Mouse (Mus musculus): ENCODE measurements at regions not wholly inside any gene's neighbourhood (a gene's known extent, or its start where the extent isn't known, plus 50 kb on each side); places are given as distances from the start of the nearest gene placed in this dataset.

DNA sequence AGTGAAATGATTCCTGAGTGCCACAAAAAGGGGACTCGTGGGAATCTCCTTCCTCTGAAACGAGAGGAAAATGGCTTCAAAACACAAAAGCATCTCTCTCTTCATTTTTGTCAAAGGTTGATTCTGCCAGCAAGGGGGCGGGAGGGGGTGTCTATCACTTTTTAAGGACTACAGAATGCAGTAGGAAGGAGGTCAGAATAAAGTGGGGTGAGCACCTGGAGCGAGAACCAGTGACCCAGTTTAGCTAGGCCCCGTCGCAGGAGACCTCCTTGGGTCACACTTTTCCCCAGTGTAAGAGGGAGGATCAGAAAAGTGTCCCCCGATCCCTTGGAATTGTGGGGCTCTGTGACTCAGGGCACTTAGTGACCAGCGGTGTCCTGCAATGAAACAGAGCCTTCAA, 133.1 kb downstream of the Tgfb2 start:
- no peak for DNase-seq

DNA sequence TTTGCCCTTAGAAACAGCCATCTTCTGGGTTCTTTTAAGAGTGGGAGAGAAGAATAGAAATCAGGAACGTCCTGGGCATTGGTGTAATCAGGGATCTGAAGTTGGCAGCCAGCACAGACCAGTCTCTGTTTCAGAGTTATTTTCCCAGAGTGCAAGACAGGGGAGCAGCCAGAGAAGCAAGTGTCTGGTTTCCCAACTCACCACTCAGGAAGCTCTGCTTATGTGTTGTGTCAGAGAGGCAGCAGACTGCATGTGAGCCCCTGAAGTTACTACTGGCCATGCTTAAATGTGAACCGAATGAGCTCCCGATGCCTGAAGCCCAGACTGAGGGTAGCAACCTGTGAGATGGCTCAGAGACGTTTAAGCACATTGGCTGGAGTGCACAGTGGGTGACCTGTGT, 133.7 kb downstream of the Tgfb2 start:
- no peak for DNase-seq

DNA sequence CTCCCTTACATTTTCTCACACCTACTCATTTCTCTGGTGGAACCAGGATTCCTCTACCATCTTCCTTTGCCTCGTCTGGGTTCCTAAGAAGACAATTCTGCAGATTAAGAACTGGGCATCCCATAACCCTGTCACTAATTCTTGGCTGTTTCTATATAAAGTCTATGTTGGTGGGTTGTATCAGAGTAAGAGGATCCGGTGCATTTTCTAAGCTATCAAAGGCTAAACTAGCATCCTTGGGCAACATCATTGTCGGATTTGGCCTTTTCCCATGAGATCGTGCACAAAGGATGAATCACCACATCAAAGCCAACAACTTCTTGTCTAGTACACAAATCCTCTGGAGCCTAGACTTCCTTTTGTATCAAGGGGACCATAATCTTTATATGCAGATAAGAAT, 137.3 kb downstream of the Tgfb2 start:
- DNase-seq: no peak

DNA sequence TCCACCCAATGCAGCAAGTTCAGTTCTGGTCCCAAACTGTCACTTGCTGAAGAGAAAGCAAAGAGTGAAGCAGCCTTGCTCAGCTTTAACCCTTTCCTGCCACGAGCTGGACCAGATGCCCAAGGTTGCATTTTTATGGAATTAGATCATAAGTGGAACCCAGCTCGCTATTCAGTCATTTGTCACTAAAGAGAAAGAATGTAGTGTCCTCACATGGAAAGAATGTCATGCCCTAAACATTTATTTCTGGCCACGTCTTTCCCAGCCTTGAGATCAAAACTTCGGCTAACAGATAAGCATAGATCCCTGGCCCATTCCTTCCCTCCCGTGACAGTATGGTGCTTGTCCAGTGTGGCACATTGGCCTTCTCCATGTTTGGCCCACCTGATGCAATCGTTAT, 137.7 kb downstream of the Tgfb2 start:
- DNase-seq: no peak

DNA sequence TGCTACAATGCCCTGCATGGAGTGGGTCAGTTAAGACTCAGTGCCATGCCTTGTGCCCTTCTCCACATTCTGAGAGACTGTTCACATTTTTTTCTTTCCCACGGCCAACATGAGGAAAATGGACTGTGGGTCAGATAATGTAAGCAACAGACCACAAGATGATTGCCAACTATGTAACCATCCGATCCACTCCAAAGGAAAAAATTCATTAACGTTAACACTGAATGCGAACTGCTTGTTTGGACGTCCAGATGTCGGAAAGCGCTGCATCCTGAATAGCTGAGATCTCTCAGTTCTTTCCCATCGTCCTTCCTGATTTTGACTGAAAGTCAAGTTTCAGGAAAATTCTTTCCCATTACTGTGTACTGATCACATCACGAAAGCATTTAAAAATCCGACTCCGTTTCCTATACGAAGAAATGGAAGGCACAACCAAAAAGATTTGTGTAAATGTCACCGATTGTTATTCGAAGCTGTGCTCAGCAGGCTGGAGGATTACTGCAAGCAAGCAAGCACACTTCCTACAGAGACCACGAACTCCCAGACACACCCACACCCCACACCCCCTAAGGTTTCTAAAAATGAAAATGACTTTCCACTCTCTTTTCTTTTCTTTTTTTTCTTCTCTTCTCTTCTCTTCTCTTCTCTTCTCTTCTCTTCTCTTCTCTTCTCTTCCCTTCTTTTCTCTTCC, 138.5 kb downstream of the Tgfb2 start:
- no peak for DNase-seq

DNA sequence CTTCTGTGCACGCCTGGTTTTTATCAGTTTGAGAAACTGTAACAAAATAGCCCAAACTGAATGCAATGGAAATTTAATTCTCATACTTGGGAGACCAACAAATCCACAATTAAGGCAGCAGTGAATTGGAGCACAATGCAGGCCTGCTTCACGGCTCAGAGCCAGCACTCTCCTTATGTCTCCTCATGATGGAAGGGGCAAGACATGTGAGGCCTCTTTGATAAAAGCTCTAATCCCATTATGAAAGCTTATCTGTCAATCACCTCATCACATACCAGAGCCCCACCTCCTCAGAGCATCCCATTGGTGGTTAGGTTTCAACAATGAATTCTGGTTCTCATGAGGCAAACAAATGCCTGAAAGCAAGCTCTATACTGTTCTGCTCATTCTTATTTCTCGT, 143.8 kb downstream of the Tgfb2 start:
- no peak for DNase-seq

DNA sequence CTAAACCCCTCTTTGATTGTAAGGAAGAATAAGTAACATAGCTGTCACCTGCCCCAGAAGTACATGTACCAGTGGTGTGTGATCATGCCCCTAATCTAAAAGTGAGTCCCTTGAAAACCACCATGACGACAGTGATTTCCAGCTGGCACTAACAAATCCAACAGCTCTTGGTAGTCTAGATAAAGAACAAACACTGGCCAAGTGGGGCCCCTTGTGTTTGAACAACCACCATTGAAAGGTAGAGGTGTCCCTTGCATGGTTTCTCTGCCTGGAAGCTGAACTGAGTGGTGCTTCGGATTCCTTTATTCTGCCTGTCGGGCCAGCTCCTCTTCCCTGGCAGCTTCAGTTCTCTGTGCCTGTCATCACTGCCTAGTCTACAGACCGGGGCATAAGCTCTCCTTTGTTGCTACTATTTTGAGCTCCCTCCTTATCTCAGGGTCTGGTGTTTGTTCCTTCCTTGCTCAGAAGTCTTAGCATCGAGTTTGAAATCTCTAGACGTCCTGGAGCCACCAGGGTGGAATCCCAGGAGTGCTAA, 150.3 kb downstream of the Tgfb2 start:
- DNase-seq: no peak

DNA sequence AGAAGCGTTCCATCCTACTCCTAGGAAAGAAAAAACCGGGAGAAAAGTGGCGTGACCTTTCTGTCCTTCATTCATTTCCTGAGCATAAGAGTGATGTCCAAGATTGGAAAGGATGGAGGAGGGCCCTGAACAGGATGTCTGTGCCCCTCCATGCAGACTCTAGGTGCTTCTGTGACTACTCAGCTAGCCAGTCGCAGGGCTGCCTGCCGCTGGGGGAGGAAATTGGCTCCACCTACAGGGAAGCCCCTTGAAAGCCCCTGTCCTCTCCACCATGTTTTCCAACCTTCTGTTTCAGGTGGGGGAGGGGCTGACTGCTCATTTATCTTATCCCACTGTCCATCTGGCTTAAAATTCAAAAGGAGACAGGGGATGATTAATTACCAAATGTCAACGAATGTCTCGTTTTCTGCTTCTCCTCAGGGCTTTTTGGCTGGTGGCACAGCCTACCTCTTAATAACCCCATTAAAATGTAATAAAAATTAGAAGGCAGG, 151.2 kb downstream of the Tgfb2 start:
- no peak for DNase-seq

DNA sequence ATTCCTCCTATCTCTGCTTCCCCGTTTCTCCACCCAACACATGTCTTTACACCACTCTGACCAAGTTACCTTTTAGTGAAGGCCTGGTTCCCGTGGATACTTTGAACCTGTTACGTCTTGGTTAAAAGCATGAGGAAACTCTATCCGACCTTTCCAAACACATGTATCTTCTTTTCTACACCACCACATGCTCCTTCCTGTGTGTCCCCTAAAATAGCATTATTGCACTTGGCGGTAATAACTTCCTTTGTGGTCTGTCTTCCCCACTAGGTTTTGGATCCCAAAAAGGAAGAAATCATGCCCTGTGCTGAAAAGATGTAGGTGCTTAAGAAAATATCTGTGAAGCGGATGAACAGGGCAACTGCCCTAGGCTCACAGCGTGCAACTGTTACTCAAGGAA, 153.1 kb downstream of the Tgfb2 start:
- no peak for DNase-seq

DNA sequence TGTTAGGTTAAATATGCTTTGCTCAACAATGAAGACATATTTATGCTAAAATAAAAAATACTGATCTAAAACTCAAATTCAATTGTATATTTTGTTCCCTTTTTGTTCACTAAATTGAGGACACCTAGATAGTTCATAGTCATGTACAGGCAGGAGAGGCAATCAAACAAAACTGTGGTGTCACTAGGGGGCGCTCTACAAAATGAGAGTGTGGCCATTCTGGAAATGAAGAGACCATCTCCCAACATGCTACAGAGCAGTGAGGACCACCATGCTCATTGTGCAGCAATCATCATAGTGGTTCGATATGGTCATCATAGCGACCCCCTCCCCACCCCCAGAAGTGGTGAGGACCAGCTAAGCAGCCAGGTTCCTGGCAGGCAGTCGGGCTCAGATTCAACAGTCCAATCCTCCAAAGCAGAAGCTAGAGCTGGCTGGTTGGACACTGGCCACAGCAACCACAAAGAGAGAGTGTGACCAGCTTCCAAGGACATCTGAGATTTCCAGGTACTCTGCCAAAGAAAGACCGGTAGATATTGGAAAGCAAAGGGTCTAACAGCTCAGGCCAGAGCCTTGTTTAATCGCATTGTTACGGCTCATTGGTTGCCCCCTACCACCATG, 155.4 kb downstream of the Tgfb2 start:
- DNase-seq: peak; percentile 8

DNA sequence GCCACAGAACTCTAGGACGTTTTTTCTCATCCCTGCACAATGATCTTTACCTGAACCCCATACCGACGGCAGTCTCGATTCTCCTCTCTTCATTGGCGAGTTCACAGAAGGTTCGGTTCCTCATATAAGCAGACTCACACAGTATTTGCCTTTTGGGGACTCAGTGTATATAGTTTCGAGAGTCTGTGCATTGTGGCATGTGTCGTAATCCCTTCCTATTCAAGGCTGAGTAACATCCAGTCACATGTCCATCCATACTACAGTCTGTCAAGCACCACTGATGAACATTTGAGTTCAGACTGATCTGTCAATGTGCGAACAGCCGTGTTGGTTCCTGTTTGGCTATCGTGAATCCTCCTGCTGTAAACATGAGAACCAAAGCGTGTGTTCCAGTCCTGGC, 156.6 kb downstream of the Tgfb2 start:
- DNase-seq: no peak

DNA sequence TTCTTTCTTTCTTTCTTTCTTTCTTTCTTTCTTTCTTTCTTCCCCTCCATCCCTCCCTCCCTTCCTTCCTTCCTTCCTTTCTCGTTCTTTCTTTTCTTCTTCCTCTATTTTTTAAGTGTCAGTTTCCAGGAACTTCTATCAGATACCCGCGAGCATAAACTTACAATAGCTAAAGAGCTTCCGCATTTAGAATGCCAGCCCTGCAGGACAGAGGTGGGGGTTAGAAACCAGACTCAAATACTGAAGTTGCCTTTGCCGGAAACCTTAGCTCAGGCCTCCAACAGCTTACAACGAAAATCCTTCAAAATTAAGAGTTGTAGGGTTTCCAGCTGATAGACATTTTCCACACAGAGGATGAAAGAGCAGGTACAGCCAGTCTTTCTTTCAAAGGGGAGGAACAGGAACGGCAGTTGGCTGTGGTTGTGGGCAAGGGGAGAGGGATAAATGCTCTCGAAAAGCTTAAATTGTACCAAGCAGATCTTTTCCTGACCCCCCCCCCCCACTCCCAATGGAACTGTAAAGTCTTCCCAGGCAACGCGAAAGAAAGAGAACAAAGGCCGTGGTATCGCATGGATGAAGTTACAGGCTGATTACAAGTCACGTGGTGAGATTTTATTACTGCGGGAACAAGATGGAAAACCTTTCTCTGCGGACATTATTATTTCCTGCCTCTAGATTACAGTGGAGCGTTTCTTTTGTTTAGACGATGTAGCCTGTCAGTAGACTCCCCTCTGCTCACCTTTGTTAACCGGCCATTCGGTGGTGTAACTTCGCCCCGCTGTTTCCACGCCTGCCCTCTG, 159.2 kb downstream of the Tgfb2 start:
- DNase-seq: no peak

DNA sequence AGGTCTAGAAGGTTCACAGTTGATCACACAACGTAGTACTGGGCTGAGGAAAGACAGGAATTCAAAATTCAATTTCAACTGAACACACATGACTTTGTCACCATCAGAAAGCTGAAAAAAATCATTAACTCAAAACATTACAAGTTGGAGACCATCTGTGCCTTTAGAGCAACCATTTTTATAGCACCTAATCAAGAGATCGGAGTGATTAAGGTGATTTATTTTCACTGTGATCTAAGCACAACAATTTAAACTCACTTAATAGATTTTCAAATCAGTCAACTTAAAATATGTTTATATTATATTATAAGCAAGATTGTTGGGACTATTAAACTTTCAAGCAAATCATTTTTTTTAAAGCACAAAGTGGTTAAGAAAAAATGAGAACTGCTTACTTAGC, 165.7 kb downstream of the Tgfb2 start:
- DNase-seq: no peak

DNA sequence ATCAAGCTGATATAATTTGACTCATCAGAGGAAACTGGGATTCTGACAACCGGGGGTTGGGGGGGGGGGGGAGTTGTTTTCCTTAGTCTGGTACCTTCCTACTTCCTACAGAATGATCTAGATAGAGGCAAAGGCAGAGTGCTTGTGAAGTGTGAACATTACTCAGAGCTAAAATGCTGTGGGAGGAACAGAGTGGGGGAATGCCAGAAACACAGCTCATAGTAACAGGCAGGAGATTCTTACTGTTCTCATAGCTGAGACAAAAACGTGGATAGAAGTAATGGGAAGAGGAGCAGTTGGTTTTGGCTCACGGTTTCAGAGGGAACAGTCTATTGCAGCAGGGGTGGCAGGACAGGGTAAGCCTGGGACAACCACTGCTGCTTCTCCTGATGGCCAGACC, 167.6 kb downstream of the Tgfb2 start:
- DNase-seq: no peak

DNA sequence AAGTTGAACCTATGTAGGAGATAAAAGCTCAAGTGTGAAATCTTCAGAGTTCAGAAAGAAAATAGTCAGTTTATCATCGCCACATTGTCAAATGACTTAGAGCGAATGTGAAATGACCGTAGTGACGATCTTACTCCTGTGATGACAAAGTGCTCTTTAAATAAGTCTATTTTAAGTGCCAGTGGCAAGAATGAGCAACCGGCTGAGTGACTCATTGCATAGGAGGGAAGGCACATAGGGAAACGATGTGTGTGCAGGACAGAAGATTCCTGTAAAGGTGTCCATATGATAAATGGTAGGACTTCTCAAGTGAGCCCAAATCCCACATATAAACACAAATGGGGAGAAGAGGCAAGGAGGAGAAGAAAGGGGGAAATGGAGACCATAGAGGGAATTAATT, 189.8 kb downstream of the Tgfb2 start:
- no peak for DNase-seq

DNA sequence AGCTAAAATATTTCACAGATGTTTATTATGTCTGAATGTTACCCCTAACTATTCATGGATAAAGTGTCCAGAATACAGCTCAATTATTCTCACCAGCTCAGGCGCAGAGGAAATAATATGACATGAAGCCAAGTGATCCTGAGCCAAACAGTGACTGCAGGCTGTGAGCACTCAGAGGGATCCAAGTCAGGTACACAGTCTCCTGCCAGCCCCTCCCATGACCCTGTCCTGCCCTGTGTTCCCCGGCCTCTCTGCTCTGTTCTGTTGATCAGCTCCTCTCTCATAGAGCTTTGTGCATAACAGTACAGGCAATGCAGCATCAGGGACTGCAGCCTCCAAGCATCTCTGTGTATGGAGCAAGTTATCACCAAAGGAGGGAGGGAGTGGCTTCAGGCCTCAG, 190.7 kb downstream of the Tgfb2 start:
- DNase-seq: no peak

DNA sequence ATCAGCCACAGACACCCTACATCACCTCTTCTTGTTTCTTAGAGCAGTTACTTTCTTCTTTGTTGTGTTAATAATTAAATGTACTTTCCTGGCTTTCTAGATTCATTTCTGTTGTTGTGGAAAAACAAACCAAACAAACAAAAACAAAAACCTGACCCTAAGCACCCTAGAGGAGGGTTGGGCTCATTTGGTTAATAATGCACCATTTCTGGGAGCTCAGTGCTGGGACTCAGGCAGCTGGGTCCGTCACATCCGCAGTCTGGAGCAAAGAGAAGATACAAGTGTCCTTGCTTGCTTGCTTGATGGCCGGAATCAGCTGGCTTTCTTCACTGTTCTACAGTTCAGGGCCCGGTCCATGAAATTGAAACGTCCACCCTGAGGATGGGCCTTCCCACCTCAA, 191.9 kb downstream of the Tgfb2 start:
- DNase-seq: no peak

DNA sequence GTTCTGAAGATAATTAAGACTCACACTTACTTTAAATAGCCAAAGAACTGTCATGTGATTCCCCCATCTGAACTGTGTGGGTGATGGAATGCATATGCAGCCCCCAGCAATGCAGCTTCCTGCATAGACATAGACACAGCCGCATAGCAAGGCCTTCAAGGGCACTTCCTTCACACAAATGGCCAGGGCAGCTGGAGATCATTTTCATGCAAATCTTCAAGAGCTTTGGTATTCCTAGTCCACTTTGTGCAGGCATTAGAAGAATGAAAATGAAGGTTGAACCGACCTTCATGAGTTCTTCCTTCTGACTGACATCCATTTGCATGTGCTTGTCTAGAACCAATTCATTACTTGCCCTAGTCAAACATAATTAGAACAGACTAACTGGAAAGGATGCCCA, 195.3 kb downstream of the Tgfb2 start:
- DNase-seq: no peak

DNA sequence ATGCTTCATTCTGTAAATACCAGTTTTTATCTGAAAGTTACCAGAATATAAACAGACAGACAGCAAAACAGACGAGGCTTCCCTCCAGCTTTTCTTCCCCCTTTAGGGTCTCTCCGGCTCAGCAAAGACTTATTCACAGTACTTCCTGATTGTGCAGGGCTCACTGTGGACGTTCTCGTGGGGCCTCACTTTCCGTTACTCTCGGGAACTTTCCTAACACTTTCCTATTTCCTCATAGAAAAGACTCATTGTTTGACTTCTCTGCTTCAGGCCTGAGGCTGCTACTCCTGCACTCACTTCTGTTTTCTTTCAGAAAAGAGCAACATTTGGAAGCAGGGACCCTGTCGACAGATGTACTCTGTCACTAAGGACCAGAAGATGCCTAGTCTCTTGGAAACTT, 197.4 kb downstream of the Tgfb2 start:
- DNase-seq: no peak

DNA sequence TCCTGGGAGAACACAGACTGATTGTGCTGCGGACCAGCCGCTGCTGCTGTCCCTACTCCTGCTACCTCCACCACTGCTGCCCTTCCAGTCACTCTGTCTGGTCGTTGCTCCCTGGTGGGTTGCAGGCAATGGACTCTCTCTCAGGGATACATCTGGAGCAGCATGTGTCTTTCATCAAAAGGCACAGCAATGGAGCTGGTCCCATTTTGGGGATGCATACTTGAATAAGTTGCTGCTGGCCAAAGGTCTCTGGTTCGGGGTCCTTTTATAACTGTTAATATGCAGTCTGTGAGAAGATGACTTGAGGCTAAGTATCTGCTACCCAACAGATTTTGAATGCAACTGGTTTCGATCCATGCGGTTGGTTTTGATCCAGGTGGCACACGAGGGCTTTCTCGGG, 197.8 kb downstream of the Tgfb2 start:
- no peak for DNase-seq

DNA sequence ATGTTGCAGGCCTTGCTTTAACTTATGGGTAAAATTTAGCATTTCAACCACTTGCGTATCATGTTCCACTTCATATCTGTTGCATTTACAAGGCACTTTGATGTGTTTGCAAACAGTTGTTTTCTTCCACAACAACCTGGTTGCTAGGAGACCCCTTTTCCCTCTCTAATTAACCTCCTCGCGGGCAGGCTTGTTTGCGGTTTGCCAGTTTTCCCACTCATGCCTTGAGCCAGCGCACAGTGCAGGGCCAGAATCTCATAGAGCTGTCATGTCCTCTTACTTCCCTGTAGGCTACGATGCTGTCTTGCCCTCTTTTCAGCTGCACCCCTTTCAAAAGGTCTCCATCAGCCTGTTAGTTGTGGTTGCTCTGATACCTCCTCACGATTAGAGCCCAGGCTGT, 199.3 kb downstream of the Tgfb2 start:
- no peak for DNase-seq

DNA sequence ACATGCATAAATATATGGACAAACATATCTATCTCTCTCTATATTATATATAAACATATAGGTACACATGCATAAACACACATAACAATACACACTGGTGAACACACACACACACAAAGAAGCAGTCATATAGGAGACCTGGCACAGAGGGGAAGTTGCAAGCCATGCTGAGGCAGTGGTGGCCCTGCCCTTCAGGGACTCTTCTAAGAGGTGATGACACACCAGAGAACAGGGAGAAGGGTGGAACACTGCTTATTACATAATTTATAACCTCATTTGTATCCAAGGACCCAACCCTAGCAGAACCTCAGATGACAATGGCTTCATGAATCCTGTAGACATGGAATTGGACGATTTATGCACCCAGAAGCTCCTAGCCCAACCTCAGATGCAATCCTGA, 199.9 kb downstream of the Tgfb2 start:
- no peak for DNase-seq

DNA sequence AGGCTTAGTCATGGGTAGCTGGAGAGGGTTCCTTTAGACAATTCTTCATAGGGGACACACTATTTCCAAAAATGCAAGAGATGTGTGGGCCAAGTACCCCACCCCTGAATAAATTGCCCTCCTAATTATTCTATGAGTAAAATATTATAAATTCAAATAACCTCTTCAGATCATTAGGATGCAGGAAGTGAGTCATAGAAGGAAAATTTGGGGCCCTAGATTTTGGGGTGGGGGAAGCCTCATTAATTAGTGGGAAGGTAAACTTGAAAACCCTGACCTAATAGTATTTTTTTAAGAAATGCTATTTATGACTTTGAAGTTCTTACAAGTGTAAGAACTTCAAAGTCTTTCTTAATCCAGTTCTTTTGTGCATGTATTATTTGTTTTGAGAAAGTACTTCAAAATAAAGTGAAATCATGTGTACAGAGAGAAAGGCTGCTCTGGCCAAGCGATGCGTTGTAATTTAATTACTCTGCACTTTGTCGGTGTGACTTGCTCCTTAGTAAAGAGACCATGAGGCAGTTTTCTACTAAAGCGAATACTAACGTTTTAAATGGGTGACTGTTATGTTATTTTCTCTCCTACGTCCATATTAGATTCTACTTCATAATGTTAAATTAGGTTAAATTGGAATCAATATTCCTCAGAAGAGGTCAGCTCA, 200.6 kb downstream of the Tgfb2 start:
- no peak for DNase-seq

All from right cerebral cortex, postnatal 14 days (tissue).